ENCODE assay signal across 9 mouse cellular contexts in genomic region chr9:120690961-120691941, GRCm38 (mm10).
A peak's percentile ranks its signal among the peaks of the same experiment; 100 is the strongest.
DNase-seq lines count a peak whose midpoint lies in the region; ATAC-seq and TF ChIP-seq lines count a peak whose summit lies in the region.
"Had no signal": no experiment of that assay in that cellular context is flagged by ENCODE, and none has a peak within 500 bp of the region (broad histone marks: within the 10 kb centered on the region; RNA-seq: fewer than 3 reads in every experiment).

No protein-coding gene starts in this region.

- H3K27me3 ChIP-seq in forebrain, embryonic 13.5 days = no peaks in the 10 kb centered on the region
- 0 out of 2 replicates have a peak, but pooled peaks cover 3% of the 10 kb centered on the region for H3K27me3 ChIP-seq in heart, embryonic 15.5 days
- no peaks in the 10 kb centered on the region for H3K27me3 ChIP-seq in kidney, postnatal 0 days (ENCODE audit: insufficient read depth, low read length)
- H3K27me3 ChIP-seq in liver, embryonic 13.5 days = no peaks in the 10 kb centered on the region
- H3K27me3 ChIP-seq: Patski had no signal

- peak overlapping the region; percentile 53 for H3K4me2 ChIP-seq in forebrain, embryonic 13.5 days
- peak overlapping the region; percentile 68 for H3K4me2 ChIP-seq in heart, embryonic 15.5 days
- peak overlapping the region; percentile 43 for H3K4me2 ChIP-seq in kidney, postnatal 0 days (ENCODE audit: low read length)
- H3K4me2 ChIP-seq in liver, embryonic 13.5 days = peak overlapping the region; percentile 52

- peak overlapping the region; percentile 82 for H3K27ac ChIP-seq in forebrain, embryonic 13.5 days
- H3K27ac ChIP-seq in heart, embryonic 15.5 days = peak overlapping the region; percentile 88
- H3K27ac ChIP-seq in kidney, postnatal 0 days = peak overlapping the region; percentile 92
- H3K27ac ChIP-seq in liver, embryonic 13.5 days = peak overlapping the region; percentile 59

- 3% methylated on average over 30 of the region's 30 CpGs for WGBS in forebrain, embryonic 13.5 days
- 6% methylated on average over 30 of the region's 30 CpGs for WGBS in heart, embryonic 15.5 days
- 4% methylated on average over 30 of the region's 30 CpGs for WGBS in kidney, postnatal 0 days
- WGBS in liver, embryonic 13.5 days (ENCODE audit: insufficient replicate concordance) = 7% methylated on average over 30 of the region's 30 CpGs

- H3K36me3 ChIP-seq in forebrain, embryonic 13.5 days (ENCODE audit: poor library complexity, severe bottlenecking) = no peaks in the 10 kb centered on the region
- no peaks in the 10 kb centered on the region for H3K36me3 ChIP-seq in heart, embryonic 15.5 days
- H3K36me3 ChIP-seq in kidney, postnatal 0 days (ENCODE audit: insufficient read depth, low read length) = no peaks in the 10 kb centered on the region
- no peaks in the 10 kb centered on the region for H3K36me3 ChIP-seq in liver, embryonic 13.5 days

- peak overlapping the region; percentile 23 for H3K4me3 ChIP-seq in forebrain, embryonic 13.5 days
- peak overlapping the region; percentile 42 for H3K4me3 ChIP-seq in heart, embryonic 15.5 days
- H3K4me3 ChIP-seq in kidney, postnatal 0 days (replicated peaks; ENCODE audit: low read depth, low read length) = no peak overlapping the region
- H3K4me3 ChIP-seq in liver, embryonic 13.5 days (replicated peaks) = peak overlapping the region; percentile 26

- H3K4me1 ChIP-seq in forebrain, embryonic 13.5 days = peaks cover 51% of the 10 kb centered on the region
- H3K4me1 ChIP-seq in heart, embryonic 15.5 days (replicated peaks) = peaks cover 23% of the 10 kb centered on the region
- peaks cover 18% of the 10 kb centered on the region for H3K4me1 ChIP-seq in kidney, postnatal 0 days (replicated peaks; ENCODE audit: insufficient read depth, low read length)
- peaks cover 3% of the 10 kb centered on the region for H3K4me1 ChIP-seq in liver, embryonic 13.5 days (replicated peaks)

- peak; percentile 65 for TF ChIP-seq CTCF in kidney, postnatal 0 days (IDR thresholded peaks at IDR 0.05; ENCODE audit: low read depth)

- no peaks in the 10 kb centered on the region for H3K9me3 ChIP-seq in forebrain, embryonic 13.5 days (replicated peaks)
- no peaks in the 10 kb centered on the region for H3K9me3 ChIP-seq in heart, embryonic 15.5 days (replicated peaks)
- no peaks in the 10 kb centered on the region for H3K9me3 ChIP-seq in kidney, postnatal 0 days (replicated peaks; ENCODE audit: low read length)
- no peaks in the 10 kb centered on the region for H3K9me3 ChIP-seq in liver, embryonic 13.5 days (replicated peaks)

- H3K9ac ChIP-seq in forebrain, embryonic 13.5 days = peak overlapping the region; percentile 45
- peak overlapping the region; percentile 28 for H3K9ac ChIP-seq in heart, embryonic 15.5 days
- H3K9ac ChIP-seq in kidney, postnatal 0 days (ENCODE audit: low read depth, low read length) = 0 out of 2 replicates have a peak overlapping the region, but pooled peaks have one; percentile 23
- H3K9ac ChIP-seq in liver, embryonic 13.5 days = no peak overlapping the region; the same call in 1 of the 2 replicates

- DNase-seq in c-Kit-positive CD71-positive TER-119-negative erythroid progenitor cells, embryonic 14.5 days (ENCODE audit: low read depth) = peak; percentile 1
- DNase-seq in kidney, postnatal 0 days (ENCODE audit: low spot score) = peak; percentile 97
- peak; percentile 18 for DNase-seq in liver, embryonic 13.5 days
- peak; percentile 88 for DNase-seq in neural tube, embryonic 10.5 days (ENCODE audit: extremely low spot score, low spot score)
- peak; percentile 64 for DNase-seq in telencephalon, adult 2 months (ENCODE audit: low read depth, low spot score)

- peak; percentile 90 for ATAC-seq in CD4-positive, CD25-positive, alpha-beta regulatory T cell, adult 4 months
- peak; percentile 86 for ATAC-seq in forebrain, embryonic 13.5 days
- peak; percentile 86 for ATAC-seq in heart, embryonic 15.5 days (replicated peaks; ENCODE audit: insufficient number of reproducible peaks, insufficient read depth, low FRiP score, low read depth)
- ATAC-seq in kidney, postnatal 0 days (replicated peaks; ENCODE audit: low FRiP score, low read depth) = peak; percentile 90
- peak; percentile 77 for ATAC-seq in liver, embryonic 13.5 days (ENCODE audit: low read depth)
- ATAC-seq: Patski had no signal

Comparison
In these comparisons a context has a peak if more than half of its experiments do, and no peak if none do; other contexts are left out.
1. DNase-seq: peak in every context shown above with its lines; median percentile 97 in kidney, postnatal 0 days; 88 in neural tube, embryonic 10.5 days; 64 in telencephalon, adult 2 months; 18 in liver, embryonic 13.5 days; 1 in c-Kit-positive CD71-positive TER-119-negative erythroid progenitor cells, embryonic 14.5 days.